Mouse (Mus musculus) stomach, postnatal 0 days (tissue): ENCODE results near the gene Prss2. TPM values are rescaled to one million over a fixed set of nuclear protein-coding genes. Genes with fewer than 3 reads are reported as not detected.
A peak's percentile ranks its signal among the peaks of the same experiment; 100 is the strongest.
"Not testable (repeated sequence)": the region's sequence is repeated elsewhere in the genome, so short reads cannot be mapped to it uniquely, and the experiment has no call there.

ENCODE experiments used
- ATAC-seq: fragments of 200-750 bp; cut with Nextera tagmentation; 2 replicates; pipeline ENCODE4 v1.8.0; 2017; ENCODE audit not compliant: low FRiP score, low TSS enrichment
- DNase-seq: peaks from one replicate; pipeline ENCODE4 v3.0.0-alpha.2; 2016; ENCODE audit warnings: low spot score
- H3K27ac ChIP-seq: fragments of 300-500 bp; sonication (generic); replicated peaks from 2 replicates; pipeline ENCODE4 v1.5.1; 2014; ENCODE audit warnings: mild to moderate bottlenecking, control low read depth
- H3K27me3 ChIP-seq: fragments of 300-500 bp; sonication (generic); 2 replicates; pipeline ENCODE4 v1.6.1; 2014; ENCODE audit warnings: low read length; ENCODE audit not compliant: control insufficient read depth, insufficient read depth
- H3K36me3 ChIP-seq: fragments of 300-500 bp; sonication (generic); 2 replicates; pipeline ENCODE4 v1.6.1; 2014; ENCODE audit warnings: low read length, mixed read lengths; ENCODE audit not compliant: control insufficient read depth, insufficient read depth
- H3K4me1 ChIP-seq: fragments of 300-500 bp; sonication (generic); replicated peaks from 2 replicates; pipeline ENCODE4 v1.6.1; 2014; ENCODE audit warnings: antibody characterized with exemption; ENCODE audit not compliant: control insufficient read depth, insufficient read depth
- H3K4me2 ChIP-seq: fragments of 300-500 bp; sonication (generic); replicated peaks from 2 replicates; pipeline ENCODE4 v1.6.1; 2014; ENCODE audit warnings: low read depth, mild to moderate bottlenecking, control low read depth, moderate library complexity
- H3K4me3 ChIP-seq: fragments of 300-500 bp; sonication (generic); 2 replicates; pipeline ENCODE4 v1.5.1; 2014; ENCODE audit warnings: low read depth, low read length, control low read depth
- H3K9ac ChIP-seq: fragments of 300-500 bp; sonication (generic); 2 replicates; pipeline ENCODE4 v1.6.1; 2014; ENCODE audit warnings: mild to moderate bottlenecking, low read length, control low read depth, mixed read lengths
- H3K9me3 ChIP-seq: fragments of 300-500 bp; sonication (generic); 2 replicates; pipeline ENCODE4 v1.6.1; 2016; ENCODE audit warnings: low read length; ENCODE audit not compliant: control insufficient read depth
- CTCF ChIP-seq: IDR thresholded peaks from 2 replicates; pipeline ENCODE4 v1.5.1; 2016; ENCODE audit warnings: antibody characterized with exemption, low read depth, mild to moderate bottlenecking, moderate library complexity
- EP300 ChIP-seq: optimal IDR thresholded peaks from 2 replicates; pipeline ENCODE3; 2016; ENCODE audit warnings: antibody characterized with exemption
- WGBS: fragments of 180-500 bp; shearing (Covaris S2); extraction: QIAGEN DNeasy Blood & Tissue Kit; methylation state at CpG from one replicate; pipeline ENCODE4 v1.1.7; 2014; 5-methylcytosine and 5-hydroxymethylcytosine counted together
- polyA plus RNA-seq: library from polyadenylated mRNA; unstranded; fragments of >200 nt; fragmentation: Nextera tagmentation; extraction: Ambion mirVana; gene quantifications from 2 replicates; pipeline ENCODE4 v1.2.1, GENCODE M21; 2015

Prss2 gene
- polyA plus RNA-seq, 1 experiment from 2014 or later = 7.0 TPM

DNA sequence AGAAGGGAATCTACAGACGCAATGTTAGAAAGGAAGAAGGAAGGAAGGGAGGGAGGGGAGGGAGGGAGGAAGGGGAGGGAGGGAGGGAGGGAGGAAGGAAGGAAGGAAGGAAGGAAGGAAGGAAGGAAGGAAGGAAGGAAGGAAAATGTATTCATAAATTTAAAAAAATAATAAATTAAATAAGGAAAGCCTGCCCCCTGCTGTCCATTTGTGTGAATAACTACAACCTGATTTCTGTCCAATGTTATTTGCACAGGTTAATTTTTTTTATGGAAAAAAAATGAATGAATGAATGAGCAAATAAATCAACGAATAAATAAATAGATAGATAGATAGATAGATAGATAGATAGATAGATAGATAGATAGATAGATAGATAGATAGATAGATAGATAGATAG lies 8.4 kb downstream of the Prss2 start:
- not testable (repeated sequence) for H3K9me3 ChIP-seq, ATAC-seq, H3K9ac ChIP-seq, H3K36me3 ChIP-seq, H3K27ac ChIP-seq, H3K4me2 ChIP-seq, H3K4me1 ChIP-seq, H3K27me3 ChIP-seq, DNase-seq, H3K4me3 ChIP-seq
- TF ChIP-seq CTCF = peak; percentile 50
- WGBS = 30% methylated on average over 2 of the region's 2 CpGs

DNA sequence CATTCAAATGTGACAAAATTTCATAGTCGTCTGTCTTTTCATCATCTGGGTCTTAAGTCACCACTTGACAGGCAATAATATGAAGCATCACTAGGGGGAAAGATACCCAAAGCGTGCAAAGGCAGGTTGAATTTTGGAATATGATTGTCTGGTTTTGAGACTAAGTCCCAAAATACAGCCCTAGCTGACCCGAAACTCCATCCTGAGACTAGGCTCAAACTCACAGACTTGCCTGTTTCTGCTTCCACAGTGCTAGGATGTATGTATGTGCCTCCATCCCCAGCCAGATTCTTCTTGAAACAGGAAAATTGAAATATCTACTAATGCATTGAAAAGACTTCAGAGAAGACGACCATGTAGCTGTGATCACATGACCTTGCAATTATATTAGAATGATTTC lies 10.6 kb downstream of the Prss2 start:
- Histone ChIP-seq H3K9ac (no peak overlapping the region), H3K4me2 (no peak overlapping the region), H3K27ac (no peak overlapping the region), H3K27me3 (no peaks in the 10 kb centered on the region), H3K4me3 (no peak overlapping the region), H3K9me3 (no peaks in the 10 kb centered on the region), H3K36me3 (no peaks in the 10 kb centered on the region), H3K4me1 (no peaks in the 10 kb centered on the region)
- WGBS = 79% methylated on average over 4 of the region's 4 CpGs
- TF ChIP-seq EP300 = no peak
- TF ChIP-seq CTCF = no peak
- DNase-seq (no peak), ATAC-seq (no peak)

DNA sequence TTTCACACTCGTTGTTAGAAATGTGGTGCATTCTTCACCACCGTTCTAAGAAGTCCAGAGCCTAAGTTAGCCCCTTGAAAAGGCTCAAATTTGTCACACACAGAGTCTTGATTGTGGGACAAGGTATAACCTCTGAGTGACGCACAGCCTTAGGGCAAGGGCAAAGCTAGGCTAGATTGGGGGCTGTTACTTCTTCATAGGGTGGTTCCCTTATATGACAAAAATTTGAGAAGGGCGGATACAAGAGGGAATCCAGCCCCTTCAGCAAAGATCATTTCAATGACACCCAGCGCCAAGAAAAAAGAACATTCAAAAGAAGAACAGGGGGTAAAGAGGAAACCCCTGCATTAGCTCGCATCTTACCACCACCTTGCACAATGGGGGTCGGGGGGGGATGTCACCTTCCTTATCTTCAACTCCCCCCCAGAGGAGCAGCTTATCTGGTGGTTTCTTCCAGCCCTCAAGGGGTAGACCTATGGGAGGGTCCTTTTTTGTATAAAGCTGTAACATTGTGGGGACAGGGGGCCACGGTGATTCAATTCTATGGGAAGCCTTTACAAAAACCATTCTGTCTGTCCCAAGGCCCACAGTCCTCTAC lies 11.2 kb downstream of the Prss2 start:
- 85% methylated on average over 8 of the region's 8 CpGs for WGBS
- no peaks in the 10 kb centered on the region for H3K36me3 ChIP-seq

DNA sequence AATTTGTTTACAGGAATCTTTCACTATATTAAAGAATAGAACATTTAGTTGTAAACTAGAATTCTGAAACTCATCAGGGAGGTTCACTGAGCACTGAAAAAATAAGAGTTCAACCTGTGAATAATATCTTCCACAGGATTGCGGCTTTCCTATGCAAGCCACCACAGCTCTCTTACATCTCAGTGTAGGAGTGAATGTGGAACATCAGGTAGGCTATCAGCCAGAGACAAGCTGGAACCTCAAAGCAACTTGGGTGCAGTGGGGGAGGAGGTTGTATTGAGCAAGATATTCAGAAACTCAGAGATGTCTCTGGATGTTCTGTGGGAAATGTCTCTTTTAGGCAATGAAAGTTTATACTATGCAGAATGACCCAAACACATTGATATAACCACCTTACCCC lies 15.8 kb downstream of the Prss2 start:
- Histone ChIP-seq H3K9ac (no peak overlapping the region), H3K36me3 (no peaks in the 10 kb centered on the region), H3K27ac (no peak overlapping the region), H3K4me3 (no peak overlapping the region), H3K9me3 (no peaks in the 10 kb centered on the region), H3K4me1 (no peaks in the 10 kb centered on the region), H3K4me2 (no peak overlapping the region), H3K27me3 (no peaks in the 10 kb centered on the region)
- WGBS = 95% methylated on average over 1 of the region's 1 CpGs
- no peak for ATAC-seq
- TF ChIP-seq EP300 (no peak), CTCF (no peak)
- no peak for DNase-seq

More for the DNA sequence above, 11.2 kb downstream of the Prss2 start:
- Histone ChIP-seq H3K9ac (no peak overlapping the region), H3K4me3 (no peak overlapping the region), H3K27ac (no peak overlapping the region), H3K9me3 (no peaks in the 10 kb centered on the region), H3K4me1 (no peaks in the 10 kb centered on the region), H3K4me2 (no peak overlapping the region), H3K27me3 (no peaks in the 10 kb centered on the region)
- ATAC-seq = no peak
- TF ChIP-seq CTCF (no peak), EP300 (no peak)
- no peak for DNase-seq

DNA sequence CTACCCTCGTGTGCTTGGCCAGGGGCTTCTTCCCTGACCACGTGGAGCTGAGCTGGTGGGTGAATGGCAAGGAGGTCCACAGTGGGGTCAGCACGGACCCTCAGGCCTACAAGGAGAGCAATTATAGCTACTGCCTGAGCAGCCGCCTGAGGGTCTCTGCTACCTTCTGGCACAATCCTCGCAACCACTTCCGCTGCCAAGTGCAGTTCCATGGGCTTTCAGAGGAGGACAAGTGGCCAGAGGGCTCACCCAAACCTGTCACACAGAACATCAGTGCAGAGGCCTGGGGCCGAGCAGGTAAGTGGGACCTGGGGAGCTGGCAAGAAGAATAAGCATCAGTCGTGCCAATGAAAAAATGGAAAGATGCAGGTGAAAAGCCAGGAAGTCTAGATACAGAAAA lies 16.7 kb downstream of the Prss2 start:
- H3K27me3 ChIP-seq, DNase-seq, H3K4me3 ChIP-seq, H3K9me3 ChIP-seq, H3K4me2 ChIP-seq, H3K36me3 ChIP-seq, ATAC-seq, H3K27ac ChIP-seq, H3K4me1 ChIP-seq, H3K9ac ChIP-seq: not testable (repeated sequence)
- 89% methylated on average over 5 of the region's 8 CpGs for WGBS

DNA sequence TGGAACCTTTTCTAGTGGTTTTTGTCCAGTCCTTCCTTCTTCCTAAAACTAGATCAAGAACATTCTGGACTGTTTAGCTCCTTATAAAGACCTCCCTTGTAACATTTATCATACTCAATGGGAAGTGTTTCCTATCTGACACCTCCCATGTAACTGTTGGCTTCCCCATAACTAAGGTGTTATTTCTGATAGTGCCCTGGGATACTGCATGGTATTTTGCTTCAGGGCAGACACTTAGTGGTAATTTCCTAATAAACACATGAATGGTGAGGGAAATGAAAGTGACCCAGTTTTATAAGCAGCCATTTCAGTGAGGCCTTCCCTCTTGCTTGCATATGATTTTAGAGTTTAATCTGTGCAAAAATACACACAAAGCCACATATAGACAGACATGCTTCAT lies 19.2 kb downstream of the Prss2 start:
- no peak for DNase-seq
- ATAC-seq = no peak
- Histone ChIP-seq H3K9me3 (no peaks in the 10 kb centered on the region), H3K4me2 (no peak overlapping the region), H3K27ac (no peak overlapping the region), H3K9ac (no peak overlapping the region), H3K4me3 (no peak overlapping the region), H3K27me3 (no peaks in the 10 kb centered on the region), H3K36me3 (no peaks in the 10 kb centered on the region), H3K4me1 (no peaks in the 10 kb centered on the region)
- TF ChIP-seq EP300 (no peak), CTCF (no peak)
